Mouse (Mus musculus) ES-Bruce4 (cell line): ENCODE measurements around the gene Ptgfrn.

Experiments
- CTCF ChIP-seq: IDR thresholded peaks from one replicate; pipeline ENCODE4 v1.8.1; 2011; ENCODE audit warnings: low read depth, low read length
- EP300 ChIP-seq: IDR thresholded peaks from 2 replicates; pipeline ENCODE4 v1.6.1; 2011; ENCODE audit warnings: low read depth, low read length; ENCODE audit not compliant: insufficient read depth
- POLR2A ChIP-seq: IDR thresholded peaks from one replicate; pipeline ENCODE4 v1.8.1; 2011; ENCODE audit warnings: low read length; ENCODE audit not compliant: insufficient read depth

GRCm38 (mm10) chr3:101033644-101034043, 76.4 kb downstream of the Ptgfrn start:
- TF ChIP-seq CTCF (no peak), POLR2A (no peak), EP300 (no peak)
